Mouse (Mus musculus): Measurements from ENCODE around the gene Atcay.
"Not testable (repeated sequence)": the region's sequence is repeated elsewhere in the genome, so short reads cannot be mapped to it uniquely, and the experiment has no call there.

The Atcay gene

DNA sequence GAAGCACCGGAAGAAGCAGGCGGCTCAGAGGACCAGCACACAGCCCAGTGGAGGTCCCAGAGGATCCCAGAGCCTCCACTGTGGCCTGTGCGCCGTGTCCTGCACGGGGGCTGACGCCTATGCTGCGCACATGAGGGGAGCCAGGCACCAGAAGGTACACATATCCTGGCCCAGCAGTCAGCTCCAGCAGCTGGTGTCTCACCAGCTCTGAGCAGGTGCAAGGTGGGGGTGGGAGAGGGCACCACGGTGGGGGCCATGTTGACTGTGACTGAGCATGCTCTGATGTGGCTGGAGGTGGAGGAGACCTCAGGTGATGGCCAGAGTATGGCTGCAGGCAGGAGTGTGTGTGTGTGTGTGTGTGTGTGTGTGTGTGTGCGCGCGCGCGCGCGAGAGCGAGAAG, 11.4 kb upstream of the Atcay start:
- DNase-seq (ENCODE audit: low read depth, low spot score) = no peak

GRCm38 (mm10) chr10:81240876-81241275, 10.2 kb upstream of the Atcay start:
- DNase-seq (ENCODE audit: low read depth, low spot score) = peak; percentile 68

GRCm38 (mm10) chr10:81238618-81239017, 8.0 kb upstream of the Atcay start:
- no peak for DNase-seq (ENCODE audit: low read depth, low spot score)

GRCm38 (mm10) chr10:81236471-81237268, 6.0 kb upstream of the Atcay start:
- no peak for DNase-seq (ENCODE audit: low read depth, low spot score)

GRCm38 (mm10) chr10:81234206-81234605, 3.6 kb upstream of the Atcay start:
- no peak for DNase-seq (ENCODE audit: low read depth, low spot score)

- DNase-seq (ENCODE audit: low read depth, low spot score) = no peak
Observed at GRCm38 (mm10) chr10:81233226-81233585, 2.6 kb upstream of the Atcay start.

DNA sequence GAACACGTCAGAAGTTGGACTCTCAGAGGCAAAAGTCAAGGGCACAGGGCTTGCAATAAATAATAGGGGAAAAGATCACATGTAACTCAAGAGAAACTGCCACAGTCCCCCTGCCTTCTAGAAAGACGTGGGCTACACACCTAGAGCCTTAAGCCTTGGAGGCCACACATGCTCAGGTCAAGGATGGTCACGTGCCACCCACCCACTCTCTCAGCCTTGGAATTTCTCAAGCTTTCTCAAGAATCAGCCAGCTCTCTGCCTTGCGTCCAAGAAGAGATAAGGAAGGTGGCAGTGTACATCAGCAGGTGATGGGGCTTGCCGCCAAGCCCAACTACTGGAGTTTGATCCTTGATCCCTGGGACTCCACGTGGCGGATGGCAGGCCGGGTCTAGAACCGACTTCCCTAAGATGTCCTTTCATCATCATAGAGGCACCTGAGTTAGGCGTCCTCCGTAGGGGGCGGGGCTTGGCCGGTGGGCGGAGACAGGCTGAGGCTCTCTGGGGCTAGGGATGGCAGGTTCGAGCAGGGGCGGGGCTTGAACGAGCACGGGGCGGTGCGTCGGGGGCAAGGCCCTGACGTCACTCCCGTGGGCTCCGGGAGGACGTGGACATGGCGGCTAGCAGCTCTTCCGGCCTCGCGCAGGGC, 2.1 kb upstream of the Atcay start, which contains the start of gene Zfr2:
Zfr2 (plus strand) TSS at position 576 of the 646 bp plus-strand sequence.
- peak; percentile 80 for DNase-seq (ENCODE audit: low read depth, low spot score)

GRCm38 (mm10) chr10:81231436-81231835, 803 bp upstream of the Atcay start:
- no peak for DNase-seq (ENCODE audit: low read depth, low spot score)

GRCm38 (mm10) chr10:81229735-81230437, 747 bp downstream of the Atcay start:
- no peak for DNase-seq (ENCODE audit: low read depth, low spot score)

GRCm38 (mm10) chr10:81223731-81224130, 6.9 kb downstream of the Atcay start:
- DNase-seq (ENCODE audit: low read depth, low spot score) = not testable (repeated sequence)

DNA sequence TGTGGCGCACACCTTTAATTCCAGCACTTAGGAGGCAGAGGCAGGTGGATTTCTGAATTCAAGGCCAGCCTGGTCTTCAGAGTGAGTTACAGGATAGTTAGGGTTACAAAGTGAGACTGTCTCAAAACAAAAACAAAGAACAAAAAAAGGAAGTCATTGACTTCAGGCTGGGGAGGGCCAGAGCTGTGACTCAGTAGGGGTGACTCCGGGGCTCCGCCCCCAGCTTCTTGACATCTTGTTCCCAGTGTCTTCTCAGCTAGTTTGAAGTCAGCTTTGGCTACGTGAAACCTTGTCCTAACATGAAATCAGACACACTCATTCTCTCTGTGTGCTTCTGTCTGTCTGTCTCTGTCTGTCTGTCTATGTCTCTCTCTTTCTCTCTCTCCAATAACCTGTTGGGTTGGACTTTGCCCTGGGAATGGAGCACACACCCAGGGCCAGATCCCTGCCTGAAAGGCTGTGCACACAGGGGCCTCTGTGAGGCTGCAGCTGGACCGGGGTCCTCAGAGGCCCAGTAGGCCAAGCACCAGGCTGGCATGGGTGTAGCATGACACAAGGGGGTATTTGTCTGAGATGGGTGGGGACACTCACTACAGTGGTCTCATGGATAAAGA, 9.1 kb downstream of the Atcay start:
- no peak for DNase-seq (ENCODE audit: low read depth, low spot score)

DNA sequence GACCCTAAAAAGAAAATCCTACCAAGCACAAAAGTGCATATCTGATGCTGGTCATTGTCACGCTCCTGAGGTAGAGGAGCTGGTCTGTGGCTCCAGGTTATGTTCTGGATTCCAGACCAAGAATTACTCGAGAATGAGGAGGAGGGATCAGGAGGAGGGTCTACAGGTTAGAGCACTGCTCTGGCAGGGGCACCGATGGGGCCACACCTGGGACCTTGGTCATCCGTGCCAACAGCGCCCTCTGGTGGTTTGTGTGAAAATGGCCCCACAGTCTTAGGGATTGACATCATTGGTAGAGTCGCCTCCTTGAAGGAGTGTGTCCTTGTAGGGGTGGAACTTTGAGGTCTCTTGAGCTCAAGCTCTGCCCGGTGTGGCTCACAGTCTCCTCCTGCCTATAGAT, 12.7 kb downstream of the Atcay start:
- peak; percentile 49 for DNase-seq (ENCODE audit: low read depth, low spot score)

GRCm38 (mm10) chr10:81217267-81217666, 13.4 kb downstream of the Atcay start:
- not testable (repeated sequence) for DNase-seq (ENCODE audit: low read depth, low spot score)

GRCm38 (mm10) chr10:81216810-81217209, 13.8 kb downstream of the Atcay start:
- no peak for DNase-seq (ENCODE audit: low read depth, low spot score)

- no peak for DNase-seq (ENCODE audit: low read depth, low spot score)
Observed at GRCm38 (mm10) chr10:81216260-81216659, 14.4 kb downstream of the Atcay start.

DNA sequence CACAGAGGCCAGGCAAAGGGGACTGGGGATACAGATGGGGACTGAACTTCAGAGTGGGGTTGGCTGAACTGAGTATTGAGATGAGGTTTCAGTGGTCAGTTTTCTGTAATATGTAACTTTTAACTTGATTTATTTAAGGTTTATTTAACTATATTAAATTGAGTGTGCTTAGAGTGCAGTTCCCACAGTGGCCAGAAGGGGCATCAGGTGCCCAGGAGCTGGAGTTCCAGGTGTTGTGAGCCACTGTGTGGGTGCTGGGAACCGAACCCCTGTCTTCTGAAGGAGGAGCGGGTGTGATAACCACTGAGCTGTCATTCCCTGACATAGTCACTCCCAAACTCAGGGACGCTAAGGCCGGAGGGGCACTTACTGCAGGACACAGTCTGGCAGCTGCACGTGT, 20.5 kb downstream of the Atcay start:
- DNase-seq (ENCODE audit: low read depth, low spot score) = no peak

DNA sequence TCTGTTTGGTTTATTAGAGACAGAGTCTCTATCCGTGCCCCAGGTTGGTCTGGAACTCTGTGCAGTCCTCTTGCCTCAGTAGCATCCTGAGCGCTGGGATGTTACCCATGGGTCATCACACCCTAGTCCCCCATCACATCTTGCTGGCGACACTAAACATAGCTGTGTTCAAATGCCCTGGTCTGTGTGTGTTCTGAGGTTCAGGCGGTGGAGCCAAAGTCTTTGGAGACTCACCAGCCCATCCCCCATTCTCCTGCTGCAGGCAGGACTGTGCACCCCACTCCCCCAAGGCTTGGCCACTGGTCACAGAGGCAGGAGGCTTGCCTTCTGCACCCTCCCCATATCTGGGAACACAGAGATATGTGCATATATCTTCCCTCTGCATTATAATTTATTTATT, 26.5 kb downstream of the Atcay start:
- no peak for DNase-seq (ENCODE audit: low read depth, low spot score)

DNA sequence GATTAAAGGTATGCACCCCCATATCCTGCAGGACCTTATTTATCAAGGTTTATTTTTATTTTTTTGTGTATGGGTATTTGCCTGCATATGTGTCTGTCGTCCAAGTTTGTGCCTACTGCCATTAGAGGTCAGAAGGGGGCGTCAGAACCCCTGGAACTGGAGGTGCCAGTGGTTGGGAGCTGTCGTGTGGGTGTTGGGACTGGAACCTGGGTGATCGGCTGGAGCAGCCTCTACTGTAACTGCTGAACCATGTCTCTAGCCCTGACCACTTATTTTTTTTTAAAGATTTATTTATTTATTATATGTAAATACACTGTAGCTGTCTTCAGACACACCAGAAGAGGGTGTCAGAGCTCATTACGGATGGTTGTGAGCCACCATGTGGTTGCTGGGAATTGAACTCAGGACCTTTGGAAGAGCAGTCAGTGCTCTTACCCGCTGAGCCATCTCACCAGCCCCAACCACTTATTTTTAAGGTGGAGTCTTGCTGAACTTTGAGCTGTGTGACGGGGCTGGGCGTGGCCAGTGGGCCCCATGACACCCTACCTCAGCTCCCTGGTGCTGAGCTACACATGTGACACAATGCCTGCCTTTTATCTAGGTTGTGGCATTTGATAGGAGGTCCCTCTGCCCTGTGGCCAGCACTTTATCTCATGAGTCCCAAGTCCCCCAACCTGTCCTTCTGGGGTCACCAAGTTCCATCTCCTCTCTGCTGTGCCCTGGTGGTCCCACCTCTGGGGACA, 27.5 kb downstream of the Atcay start:
- DNase-seq (ENCODE audit: low read depth, low spot score) = no peak

DNA sequence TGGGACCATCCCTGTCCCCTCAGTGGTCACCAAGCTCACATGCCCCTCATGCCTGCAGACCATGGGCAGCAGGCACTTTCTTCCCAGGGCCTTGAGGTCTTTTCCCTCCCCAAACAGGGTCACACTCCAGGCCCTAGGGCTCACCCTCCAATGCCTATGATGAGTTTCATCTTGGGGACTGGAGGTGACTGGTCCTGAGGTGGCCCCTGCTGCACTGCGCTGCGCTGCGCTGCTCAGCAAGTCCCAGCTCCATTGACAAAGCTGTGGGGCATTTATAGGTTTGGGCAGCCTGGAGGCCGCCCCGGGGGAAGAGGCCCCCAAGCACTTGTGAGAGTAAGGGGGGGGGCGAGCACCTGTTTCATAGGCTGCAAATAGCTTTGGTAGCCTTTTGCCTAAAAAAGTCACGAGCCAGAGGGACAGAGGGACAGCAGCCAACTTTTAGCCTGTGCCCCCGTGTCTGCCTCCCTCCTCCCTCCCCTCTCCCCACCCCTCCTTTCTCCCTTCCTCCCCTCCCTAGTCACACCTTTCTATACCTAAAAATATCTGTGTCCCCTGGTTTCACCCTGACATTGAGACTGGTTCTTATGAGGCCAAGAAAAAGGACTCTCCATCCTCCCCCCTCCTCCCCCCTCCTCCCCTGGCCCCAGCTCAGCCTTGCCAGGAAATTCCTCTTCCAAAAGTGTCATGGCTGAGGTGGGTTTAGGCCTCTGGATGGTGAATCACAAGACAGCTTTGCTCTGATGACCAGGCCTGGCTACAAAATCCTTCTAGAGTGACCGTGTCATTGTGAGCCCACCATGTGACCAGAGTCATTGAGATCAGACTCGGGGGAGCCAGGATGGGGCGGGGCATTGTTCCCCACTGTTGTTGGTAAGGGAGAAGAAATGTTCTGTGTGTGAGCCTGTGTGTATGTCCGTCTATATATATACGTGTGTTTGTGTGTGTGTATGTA, 28.6 kb downstream of the Atcay start, which contains the start of gene Nmrk2:
Nmrk2 (minus strand) TSS at position 245 of the 952 bp plus-strand sequence.
- DNase-seq (ENCODE audit: low read depth, low spot score) = no peak

Data from forelimb bud, embryonic 11.5 days (tissue).